Mouse (Mus musculus): Measurements from ENCODE around the gene Apoa4.

The Apoa4 gene

DNA sequence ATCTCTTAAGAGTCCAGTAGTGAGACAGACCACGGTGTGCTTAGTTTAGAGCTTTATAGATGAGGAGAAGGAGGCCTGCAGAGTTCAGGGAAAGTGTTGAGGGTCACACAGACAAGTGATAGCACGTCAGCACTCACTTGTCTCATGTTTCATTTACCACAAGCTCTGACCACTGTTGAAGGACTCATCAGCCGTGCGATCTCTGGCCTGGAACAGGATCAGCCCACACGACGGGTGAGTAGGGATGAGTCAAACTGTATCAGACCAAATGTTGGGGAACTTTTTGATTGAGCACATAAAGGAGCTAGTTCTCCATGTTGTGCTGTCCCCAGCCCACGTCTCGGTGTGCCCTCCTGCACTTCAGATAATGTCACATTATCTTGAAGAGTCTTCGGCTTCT is 34.0 kb downstream of the Apoa4 start:
- no peak for DNase-seq (ENCODE audit: low spot score)

DNA sequence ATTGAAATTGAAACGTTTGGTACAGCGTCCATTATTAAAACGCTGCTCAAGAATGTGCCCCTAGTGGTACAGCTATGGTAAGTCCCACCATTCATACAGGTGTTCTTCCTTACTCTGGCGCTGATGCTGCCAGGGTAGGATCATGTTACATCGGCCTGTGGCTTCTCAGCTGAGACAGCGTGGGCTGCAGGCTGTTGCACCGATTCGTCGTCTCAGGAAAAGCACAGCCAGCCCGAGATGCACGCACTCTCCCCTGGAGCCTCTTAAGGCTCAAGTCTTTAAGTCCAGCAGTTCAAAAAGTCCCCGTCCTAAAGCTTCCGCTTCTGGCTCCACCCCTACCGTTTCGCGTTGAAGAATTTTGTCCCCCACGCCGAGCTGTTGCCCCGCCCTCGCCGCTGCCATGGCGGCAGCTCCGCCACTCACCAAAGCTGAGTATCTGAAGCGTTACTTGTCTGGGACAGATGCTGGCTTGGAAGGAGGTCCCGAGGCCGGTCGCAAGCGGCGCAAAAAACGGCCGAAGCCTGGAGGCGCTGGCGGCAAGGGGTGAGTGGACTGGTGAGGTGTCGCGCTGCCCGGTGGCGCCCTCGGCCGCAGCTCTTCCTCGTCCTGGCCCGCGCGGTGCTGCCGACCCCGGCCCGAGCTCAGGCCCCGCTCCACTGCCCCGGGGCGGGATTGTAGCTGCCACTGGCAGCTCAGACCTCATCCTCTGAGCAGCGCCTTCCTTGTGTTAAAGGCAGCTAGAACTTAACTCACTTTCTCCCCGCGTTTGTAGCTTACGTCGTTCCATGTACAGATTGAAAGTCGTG is 42.3 kb downstream of the Apoa4 start, which contains the start of gene Bud13:
TSS of gene Bud13 (plus strand) at position 378 of the 806 bp plus-strand sequence.
- peak; percentile 84 for DNase-seq (ENCODE audit: low spot score)

Data from ovary, adult 18-20 months (tissue).